Mouse (Mus musculus) embryonic fibroblast, embryonic 13.5 days (primary cell): ENCODE results near the gene Sncb.

Experiments used
- CTCF ChIP-seq: IDR thresholded peaks from 2 replicates; pipeline ENCODE4 v1.5.1; 2011; ENCODE audit warnings: mild to moderate bottlenecking, control low read depth, low read length, moderate library complexity, borderline replicate concordance; ENCODE audit not compliant: insufficient read depth
- POLR2A ChIP-seq: IDR thresholded peaks from 2 replicates; pipeline ENCODE4 v1.6.1; 2011; ENCODE audit warnings: low read depth, mild to moderate bottlenecking, control low read depth, low read length, moderate library complexity

DNA sequence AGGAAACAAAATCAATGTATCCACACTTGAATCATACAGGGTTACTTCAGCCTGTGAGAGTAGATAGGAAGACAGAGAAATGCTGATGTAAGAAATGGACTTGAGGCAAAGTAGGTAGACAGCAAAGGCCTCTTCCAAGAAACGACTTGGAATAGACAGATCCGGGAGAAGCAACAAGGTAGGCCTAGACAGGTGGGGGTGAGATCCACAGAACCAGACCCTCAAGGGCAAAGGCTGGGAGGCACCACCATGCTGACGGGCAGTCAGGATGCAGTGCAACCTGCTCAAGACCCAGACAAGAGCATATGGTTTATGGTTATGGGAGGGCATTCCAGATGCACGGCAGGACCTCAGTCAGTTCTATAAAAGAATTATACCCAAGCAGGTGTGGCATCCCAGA, 617 bp upstream of the Sncb start:
- TF ChIP-seq CTCF = no peak
- TF ChIP-seq POLR2A = no peak
